Mouse (Mus musculus) limb, embryonic 11.5 days (tissue): ENCODE results near the gene Hivep3. TPM values are rescaled to one million over a fixed set of nuclear protein-coding genes. Genes with fewer than 3 reads are reported as not detected.

Source experiments
- ATAC-seq: fragments of 200-750 bp; cut with Nextera tagmentation; 2 replicates; pipeline ENCODE4 v1.8.0; 2017; ENCODE audit warnings: low read depth; ENCODE audit not compliant: insufficient number of reproducible peaks, low FRiP score, low TSS enrichment
- DNase-seq: peaks from one replicate; pipeline ENCODE4 v3.0.0-alpha.2; 2015; ENCODE audit warnings: low spot score
- H3K27ac ChIP-seq: fragments of 300-500 bp; sonication (generic); replicated peaks from 2 replicates; pipeline ENCODE4 v1.5.1; 2014; ENCODE audit warnings: low read depth, mild to moderate bottlenecking, low read length
- H3K27me3 ChIP-seq: fragments of 300-500 bp; sonication (generic); 2 replicates; pipeline ENCODE4 v1.6.1; 2014; ENCODE audit warnings: mild to moderate bottlenecking, low read length, mixed read lengths; ENCODE audit not compliant: control insufficient read depth, insufficient read depth
- H3K36me3 ChIP-seq: fragments of 300-500 bp; sonication (generic); 2 replicates; pipeline ENCODE4 v1.6.1; 2014; ENCODE audit warnings: mild to moderate bottlenecking, low read length, moderate library complexity, mixed read lengths; ENCODE audit not compliant: control insufficient read depth, insufficient read depth
- H3K4me1 ChIP-seq: fragments of 300-500 bp; sonication (generic); 2 replicates; pipeline ENCODE4 v1.6.1; 2014; ENCODE audit warnings: low read length, mixed read lengths; ENCODE audit not compliant: control insufficient read depth, insufficient read depth
- H3K4me2 ChIP-seq: fragments of 300-500 bp; sonication (generic); 2 replicates; pipeline ENCODE4 v1.6.1; 2014; ENCODE audit warnings: low read depth, mild to moderate bottlenecking, moderate library complexity; ENCODE audit not compliant: severe bottlenecking
- H3K4me3 ChIP-seq: fragments of 300-500 bp; sonication (generic); 2 replicates; pipeline ENCODE4 v1.5.1; 2014; ENCODE audit warnings: low read depth, low read length
- H3K9ac ChIP-seq: fragments of 300-500 bp; sonication (generic); 2 replicates; pipeline ENCODE4 v1.6.1; 2014; ENCODE audit warnings: mild to moderate bottlenecking, low read length
- H3K9me3 ChIP-seq: fragments of 300-500 bp; sonication (generic); 2 replicates; pipeline ENCODE4 v1.6.1; 2016; ENCODE audit warnings: low read length; ENCODE audit not compliant: control insufficient read depth
- WGBS: fragments of 180-500 bp; shearing (Covaris S2); extraction: QIAGEN DNeasy Blood & Tissue Kit; methylation state at CpG from one replicate; pipeline ENCODE4 v1.1.7; 2014; 5-methylcytosine and 5-hydroxymethylcytosine counted together
- polyA plus RNA-seq: library from polyadenylated mRNA; unstranded; fragments of >200 nt; fragmentation: Nextera tagmentation; extraction: Ambion mirVana; gene quantifications from 2 replicates; pipeline ENCODE4 v1.2.1, GENCODE M21; 2014

Hivep3 gene
- polyA plus RNA-seq, 1 experiment from 2014 or later = 0.55 TPM

GRCm38 (mm10) chr4:120152648-120153047 is 419.1 kb downstream of the Hivep3 start:
- no peak overlapping the region for H3K4me3 ChIP-seq
- no peak overlapping the region for H3K9ac ChIP-seq
- ATAC-seq (no peak), DNase-seq (no peak)
- H3K9me3 ChIP-seq = no peaks in the 10 kb centered on the region
- WGBS = 66% methylated on average over 4 of the region's 4 CpGs
- peaks cover 6% of the 10 kb centered on the region; the same call in 1 of the 2 replicates for H3K4me1 ChIP-seq
- H3K27me3 ChIP-seq = 0 out of 2 replicates have a peak, but pooled peaks cover 2% of the 10 kb centered on the region
- no peaks in the 10 kb centered on the region for H3K36me3 ChIP-seq
- H3K27ac ChIP-seq = no peak overlapping the region
- H3K4me2 ChIP-seq = no peak overlapping the region

GRCm38 (mm10) chr4:120153736-120154135 is 420.2 kb downstream of the Hivep3 start:
- Histone ChIP-seq H3K27me3 (0 out of 2 replicates have a peak, but pooled peaks cover 2% of the 10 kb centered on the region), H3K4me2 (no peak overlapping the region), H3K9me3 (no peaks in the 10 kb centered on the region), H3K4me3 (no peak overlapping the region), H3K36me3 (no peaks in the 10 kb centered on the region), H3K9ac (no peak overlapping the region), H3K4me1 (peaks cover 3% of the 10 kb centered on the region; the same call in 1 of the 2 replicates), H3K27ac (no peak overlapping the region)
- 89% methylated on average over 3 of the region's 3 CpGs for WGBS
- ATAC-seq (no peak), DNase-seq (no peak)

- Histone ChIP-seq H3K4me3 (no peak overlapping the region), H3K4me1 (no peaks in the 10 kb centered on the region), H3K36me3 (no peaks in the 10 kb centered on the region), H3K9me3 (no peaks in the 10 kb centered on the region), H3K4me2 (no peak overlapping the region), H3K9ac (no peak overlapping the region), H3K27ac (no peak overlapping the region), H3K27me3 (0 out of 2 replicates have a peak, but pooled peaks cover 5% of the 10 kb centered on the region)
- no peak for ATAC-seq
- no peak for DNase-seq
- WGBS = 56% methylated on average over 5 of the region's 5 CpGs
Measured at GRCm38 (mm10) chr4:120158714-120159310, 425.2 kb downstream of the Hivep3 start.

- DNase-seq = no peak
- no peaks in the 10 kb centered on the region for H3K4me1 ChIP-seq
- H3K4me2 ChIP-seq = no peak within 1 kb of the TSS
- ATAC-seq = no peak
- H3K36me3 ChIP-seq = no peaks in the 10 kb centered on the region
- no peak within 1 kb of the TSS for H3K27ac ChIP-seq
- no peak within 1 kb of the TSS for H3K9ac ChIP-seq
- no peaks in the 10 kb centered on the region for H3K9me3 ChIP-seq
- H3K27me3 ChIP-seq = 0 out of 2 replicates have a peak, but pooled peaks cover 5% of the 10 kb centered on the region
- 36% methylated on average over 28 of the region's 29 CpGs for WGBS
- no peak within 1 kb of the TSS for H3K4me3 ChIP-seq
Measured at GRCm38 (mm10) chr4:120161166-120161949, 427.8 kb downstream of the Hivep3 start, which contains the start of gene Edn2. Gene Edn2 (plus strand): TSS chr4:120161206.

- H3K9me3 ChIP-seq = no peaks in the 10 kb centered on the region
- H3K4me1 ChIP-seq = no peaks in the 10 kb centered on the region
- H3K4me3 ChIP-seq = no peak overlapping the region
- DNase-seq = no peak
- H3K4me2 ChIP-seq = no peak overlapping the region
- no peak for ATAC-seq
- H3K27me3 ChIP-seq = 0 out of 2 replicates have a peak, but pooled peaks cover 5% of the 10 kb centered on the region
- no peaks in the 10 kb centered on the region for H3K36me3 ChIP-seq
- no peak overlapping the region for H3K9ac ChIP-seq
- no peak overlapping the region for H3K27ac ChIP-seq
- WGBS = 85% methylated on average over 8 of the region's 8 CpGs
Measured at GRCm38 (mm10) chr4:120162586-120162985, 429.0 kb downstream of the Hivep3 start.

GRCm38 (mm10) chr4:120163242-120163641 is 429.7 kb downstream of the Hivep3 start:
- Histone ChIP-seq H3K4me1 (no peaks in the 10 kb centered on the region), H3K36me3 (no peaks in the 10 kb centered on the region), H3K27me3 (0 out of 2 replicates have a peak, but pooled peaks cover 5% of the 10 kb centered on the region), H3K4me3 (no peak overlapping the region), H3K9me3 (no peaks in the 10 kb centered on the region), H3K4me2 (no peak overlapping the region), H3K9ac (no peak overlapping the region), H3K27ac (no peak overlapping the region)
- 74% methylated on average over 11 of the region's 11 CpGs for WGBS
- ATAC-seq = no peak
- no peak for DNase-seq

- no peaks in the 10 kb centered on the region for H3K4me1 ChIP-seq
- WGBS = 90% methylated on average over 5 of the region's 5 CpGs
Measured at GRCm38 (mm10) chr4:120164316-120164715, 430.7 kb downstream of the Hivep3 start.

GRCm38 (mm10) chr4:120167778-120168177 is 434.2 kb downstream of the Hivep3 start:
- DNase-seq (no peak), ATAC-seq (no peak)
- Histone ChIP-seq H3K4me1 (no peaks in the 10 kb centered on the region), H3K27me3 (no peaks in the 10 kb centered on the region), H3K4me2 (no peak overlapping the region), H3K9me3 (no peaks in the 10 kb centered on the region), H3K4me3 (no peak overlapping the region), H3K9ac (no peak overlapping the region), H3K27ac (no peak overlapping the region), H3K36me3 (no peaks in the 10 kb centered on the region)
- whole genome bisulfite sequencing = 85% methylated on average over 6 of the region's 6 CpGs

More at GRCm38 (mm10) chr4:120164316-120164715, 430.7 kb downstream of the Hivep3 start:
- Histone ChIP-seq H3K27me3 (0 out of 2 replicates have a peak, but pooled peaks cover 5% of the 10 kb centered on the region), H3K9me3 (no peaks in the 10 kb centered on the region), H3K9ac (no peak overlapping the region), H3K4me2 (no peak overlapping the region), H3K4me3 (no peak overlapping the region), H3K27ac (no peak overlapping the region), H3K36me3 (no peaks in the 10 kb centered on the region)
- DNase-seq (no peak), ATAC-seq (no peak)
